Mouse (Mus musculus): ENCODE results near the gene Lipt2. TPM values are rescaled to one million over a fixed set of nuclear protein-coding genes. Genes with fewer than 3 reads are reported as not detected.

The Lipt2 gene
- total RNA-seq, 2 experiments from 2014 or later, result 4.9 to 5.4 TPM

DNA sequence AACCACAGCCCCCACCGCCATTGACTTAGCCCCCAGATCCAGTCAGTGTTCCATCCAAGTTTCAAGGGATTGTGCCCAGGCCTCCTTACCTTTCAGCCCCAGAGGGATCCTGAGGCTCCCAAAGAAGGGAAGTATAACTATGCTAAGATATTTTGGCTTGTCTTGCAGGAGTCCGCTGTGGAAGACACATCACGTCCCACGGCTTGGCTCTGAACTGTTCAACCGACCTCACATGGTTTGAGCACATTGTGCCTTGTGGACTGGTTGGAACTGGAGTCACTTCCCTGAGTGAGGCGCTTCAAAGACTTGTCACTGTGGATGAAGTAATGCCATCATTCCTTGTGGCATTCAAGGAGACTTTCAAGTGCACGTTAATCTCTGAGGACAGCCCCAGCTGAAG is 929 bp downstream of the Lipt2 start:
- peak in 1 of 2 experiments; percentile 5 for DNase-seq (ENCODE audit: low spot score in 2 of 2)
- intact Hi-C loops (cut with DNase I), result no loop called here

DNA sequence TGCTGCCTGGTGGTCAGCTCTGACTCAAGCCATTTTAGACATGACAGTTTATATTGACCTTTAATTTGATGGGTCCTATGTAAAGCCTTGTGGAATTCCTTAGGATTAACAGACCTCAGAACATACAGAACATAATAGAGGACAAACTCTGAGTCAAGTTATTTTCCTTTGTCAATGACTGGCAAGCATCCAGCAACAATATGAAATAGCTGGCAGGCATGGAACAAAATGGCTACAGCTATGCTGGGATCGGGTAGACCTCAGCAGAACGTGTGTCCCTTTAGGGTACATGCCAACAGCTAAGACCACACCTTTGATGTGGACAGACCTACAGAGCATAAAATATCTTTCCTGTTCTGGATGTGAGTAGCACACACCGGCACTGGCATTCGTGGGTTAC is 4.4 kb downstream of the Lipt2 start:
- no peak for DNase-seq (ENCODE audit: low spot score in 2 of 2)
- intact Hi-C loops (cut with DNase I), result no loop called here

DNA sequence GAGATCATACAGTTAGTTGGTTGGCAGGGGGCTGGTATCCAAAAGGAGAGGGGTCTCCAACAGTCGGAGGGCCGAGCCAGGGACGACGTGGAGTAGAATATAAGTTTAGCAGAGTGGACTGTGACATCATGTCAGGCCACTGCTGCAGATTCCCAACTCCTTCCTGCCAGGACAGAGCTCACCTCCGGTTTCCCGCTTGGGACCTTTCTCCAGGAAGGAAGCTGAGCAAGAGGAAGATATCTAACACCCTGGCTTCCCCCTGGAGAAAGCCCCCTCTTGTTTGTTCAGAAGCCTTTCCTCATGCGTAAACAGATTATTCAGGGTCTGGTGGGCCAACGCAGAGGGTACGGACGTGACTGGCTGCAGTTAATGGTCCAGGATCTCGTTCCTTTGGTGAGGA is 9.6 kb downstream of the Lipt2 start:
- DNase-seq (ENCODE audit: low spot score in 2 of 2), result no peak
- intact Hi-C loops (cut with DNase I), result no loop called here

DNA sequence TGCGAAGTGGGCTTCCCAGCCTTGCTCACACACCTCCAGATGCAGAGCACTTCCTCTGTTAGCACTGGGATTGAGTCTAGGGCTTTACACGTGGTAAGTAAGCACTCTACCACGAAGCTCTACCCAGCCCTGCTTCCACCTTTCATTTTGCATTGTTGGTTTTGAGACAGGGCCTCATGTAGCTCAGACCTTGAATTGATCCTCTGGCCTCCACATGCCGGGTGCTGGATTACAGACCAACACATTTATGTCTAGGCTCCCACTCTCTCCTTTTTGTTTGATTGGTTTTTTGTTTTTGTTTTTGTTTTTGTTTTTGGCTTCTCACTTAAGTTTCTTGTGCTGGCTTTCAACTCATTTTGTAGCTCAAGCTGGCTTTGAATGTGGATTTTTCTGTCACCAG is 11.7 kb downstream of the Lipt2 start:
- DNase-seq (ENCODE audit: low spot score in 2 of 2), result no peak
- intact Hi-C loops (cut with DNase I), result no loop called here

DNA sequence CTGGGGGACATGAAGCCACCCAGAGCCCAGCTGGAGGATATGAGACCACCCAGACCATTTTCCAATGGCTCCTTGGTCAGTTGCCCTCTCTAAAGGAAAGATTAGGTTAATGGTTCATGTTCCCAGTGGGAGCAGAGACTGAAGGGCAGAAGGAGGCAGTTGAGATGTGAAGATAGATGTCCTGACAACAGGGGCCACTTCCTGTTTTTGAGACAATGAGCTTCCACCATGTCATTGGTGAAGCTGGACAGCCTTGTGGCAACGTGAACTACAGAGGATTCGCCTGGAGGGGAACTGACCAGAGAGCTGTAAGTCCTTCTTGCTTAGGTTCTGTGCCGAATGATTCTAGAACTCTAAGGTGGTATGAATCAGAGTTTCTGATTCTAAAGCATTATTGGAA is 17.2 kb downstream of the Lipt2 start, which contains the start of gene Kcne3:
TSS of gene Kcne3 (plus strand) at position 234 of the 400 bp plus-strand sequence.
- intact Hi-C loops (cut with DNase I), result no loop called here
- no peak for DNase-seq (ENCODE audit: low spot score in 2 of 2)

DNA sequence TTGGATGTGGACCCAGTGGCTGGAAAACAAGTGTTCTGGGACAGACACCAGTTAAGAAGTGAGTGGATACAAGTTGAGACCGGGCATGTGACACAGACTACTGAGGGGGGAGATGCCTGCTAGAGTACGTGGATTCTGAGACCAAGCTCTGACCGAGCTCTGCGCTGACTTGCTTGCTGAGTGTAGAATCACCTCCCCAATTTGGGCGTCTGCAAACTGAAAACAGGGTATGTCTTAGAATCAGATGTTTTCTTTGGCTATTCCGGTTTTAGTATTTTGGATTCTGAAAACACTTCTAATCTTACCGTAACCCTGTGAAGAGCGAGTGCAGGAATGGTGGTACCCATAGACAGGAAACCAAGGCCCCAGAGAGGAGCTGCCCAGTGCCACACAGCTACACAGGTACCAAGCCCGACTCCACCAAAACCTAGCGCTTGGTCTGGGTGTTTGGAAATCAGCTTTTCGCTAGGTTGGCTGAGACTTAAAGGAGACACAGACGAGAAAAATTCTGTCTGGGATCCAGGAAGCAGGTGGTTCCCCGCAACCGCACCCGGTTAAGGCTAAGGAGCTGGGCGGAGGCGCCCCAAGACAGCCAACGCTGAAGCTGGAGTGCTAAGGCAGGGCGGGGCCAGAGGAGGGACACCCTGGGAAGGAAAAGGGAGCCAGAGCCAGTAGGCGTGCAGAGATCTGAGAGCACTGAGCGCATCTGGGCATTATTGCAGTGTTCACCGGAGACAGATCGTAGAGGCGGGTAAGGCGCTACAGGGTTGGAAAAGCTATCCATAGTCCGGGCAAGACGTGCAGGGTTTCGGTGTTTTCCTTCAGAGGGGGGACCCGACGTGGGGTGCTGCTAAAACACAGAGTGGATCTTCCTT is 19.2 kb downstream of the Lipt2 start:
- peak; percentile 53 to 78 for DNase-seq (ENCODE audit: low spot score in 2 of 2)
- intact Hi-C loops (cut with DNase I), result no loop called here

DNA sequence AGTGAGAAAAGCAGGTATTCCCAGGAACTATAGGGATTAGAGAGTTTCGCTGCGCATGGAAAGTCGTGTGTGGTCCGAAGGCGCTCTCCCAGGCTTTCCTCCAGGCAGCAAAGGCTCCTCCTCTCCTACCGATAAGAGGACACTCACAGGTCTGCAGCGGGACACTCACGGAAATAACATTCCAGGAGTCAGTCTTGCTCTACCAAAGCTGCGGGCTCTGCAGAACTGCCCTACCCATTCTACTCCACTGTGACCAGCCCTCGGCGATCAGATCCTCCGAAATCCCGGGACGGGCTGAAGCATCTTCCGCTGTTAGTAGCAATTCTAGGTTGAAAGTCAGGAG is 19.8 kb downstream of the Lipt2 start:
- intact Hi-C loops (cut with DNase I), result no loop called here
- no peak for DNase-seq (ENCODE audit: low spot score in 2 of 2)

DNA sequence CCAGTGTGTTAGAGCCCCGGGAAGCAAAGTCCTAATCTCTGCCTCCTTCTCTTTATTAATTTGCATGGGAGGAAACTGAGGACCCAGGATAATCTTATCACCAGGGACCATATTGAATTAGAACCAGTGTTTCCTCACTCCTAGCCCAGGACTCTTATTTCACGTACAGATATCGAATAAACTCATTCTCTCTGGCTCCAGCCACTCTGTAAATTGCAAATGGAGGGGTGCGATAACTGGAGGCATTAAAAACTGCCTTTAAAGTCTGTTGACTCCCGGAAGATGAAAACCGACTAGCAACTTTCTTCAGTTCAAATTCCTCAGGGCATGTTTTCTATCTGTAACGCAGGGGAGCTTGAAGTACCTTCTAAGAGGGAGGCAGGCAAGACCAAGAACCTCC is 20.3 kb downstream of the Lipt2 start:
- no peak for DNase-seq (ENCODE audit: low spot score in 2 of 2)
- intact Hi-C loops (cut with DNase I), result no loop called here

DNA sequence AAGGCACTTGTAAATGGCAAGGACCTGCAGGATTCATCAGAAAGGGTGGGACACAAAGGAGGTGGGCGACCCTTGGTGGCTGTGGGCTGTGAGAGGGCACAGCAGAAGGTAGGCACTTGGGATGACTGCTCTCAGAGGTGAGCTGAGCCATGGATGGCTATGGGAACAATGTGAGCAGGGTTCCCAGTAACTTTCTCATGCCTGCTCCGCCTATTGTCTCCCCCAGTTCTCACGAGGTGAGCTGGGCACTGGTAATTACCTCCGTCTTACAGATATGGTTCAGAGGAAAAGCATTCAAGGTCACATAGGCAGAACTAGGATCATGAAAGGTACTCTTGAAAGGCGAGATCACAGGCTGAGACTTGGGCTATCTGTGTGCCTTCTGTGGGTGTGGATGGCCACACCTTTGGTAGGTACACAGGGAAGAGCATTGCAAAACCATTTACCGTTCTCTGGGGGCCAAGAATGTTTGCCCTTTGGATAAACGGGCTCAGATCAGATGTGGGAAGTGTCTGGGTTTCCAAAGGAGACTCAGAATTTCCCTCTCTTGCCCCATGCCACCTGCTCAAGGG is 20.8 kb downstream of the Lipt2 start:
- DNase-seq (ENCODE audit: low spot score in 2 of 2), result no peak
- intact Hi-C loops (cut with DNase I), result no loop called here

DNA sequence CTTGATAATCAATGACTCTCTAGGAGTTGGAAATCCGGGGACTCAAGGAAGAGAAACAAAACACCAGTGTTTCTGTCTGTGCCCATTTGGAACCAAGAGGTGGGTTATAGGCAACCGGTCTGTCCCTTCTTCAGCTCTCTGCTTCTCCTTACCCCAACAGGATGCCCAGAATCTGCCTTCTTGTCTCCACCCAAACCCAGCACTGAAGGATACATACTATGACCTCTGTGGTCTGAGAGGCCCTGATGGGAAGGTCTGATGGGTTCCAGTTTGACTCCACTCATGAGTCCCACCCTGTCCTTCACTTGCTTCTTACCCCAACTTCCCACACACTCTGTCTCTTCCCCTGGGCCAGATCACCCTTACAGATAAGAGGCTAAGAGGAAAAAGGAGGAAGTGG is 22.1 kb downstream of the Lipt2 start:
- no peak for DNase-seq (ENCODE audit: low spot score in 2 of 2)
- intact Hi-C loops (cut with DNase I), result no loop called here

DNA sequence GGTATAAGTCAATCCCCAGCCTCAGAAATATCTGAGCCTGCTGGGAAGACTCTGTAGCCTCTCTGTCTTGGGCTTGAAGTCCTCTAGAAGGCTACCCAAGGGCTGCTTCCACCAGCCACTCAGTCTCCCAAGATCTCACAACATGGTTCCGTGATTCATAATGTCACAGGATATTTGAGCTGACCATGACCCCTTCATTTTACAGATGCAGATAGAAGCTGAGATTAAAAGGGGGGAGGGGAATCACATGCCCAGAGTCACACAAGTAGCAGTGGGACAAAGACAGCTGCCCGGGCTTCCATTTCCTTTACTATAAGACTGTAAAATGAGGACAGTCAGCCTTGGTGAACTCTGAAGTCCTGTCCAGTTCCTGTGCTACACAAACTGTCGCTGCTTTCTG is 22.5 kb downstream of the Lipt2 start:
- intact Hi-C loops (cut with DNase I), result no loop called here

DNA sequence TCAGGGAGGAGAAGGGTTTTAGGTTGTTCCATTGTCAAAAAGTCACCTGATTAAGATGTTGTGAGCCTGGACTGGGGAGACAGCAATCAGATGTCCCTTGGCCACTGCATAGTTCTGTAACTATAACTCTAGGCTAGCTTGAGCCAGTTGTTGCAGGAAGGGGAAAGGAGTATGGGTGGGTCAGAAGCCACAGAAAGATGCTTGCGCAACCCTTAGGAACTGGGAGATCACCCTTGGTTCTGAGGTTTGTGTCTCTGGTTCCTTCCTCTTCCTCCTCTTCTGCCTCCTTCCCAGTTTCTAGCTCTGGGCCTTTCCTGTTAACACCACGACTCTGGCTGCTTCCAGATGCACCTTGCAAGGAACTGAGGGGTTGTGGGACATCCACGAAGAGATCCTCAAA is 23.3 kb downstream of the Lipt2 start:
- intact Hi-C loops (cut with DNase I), result no loop called here
- DNase-seq (ENCODE audit: low spot score in 2 of 2), result no peak

More for the DNA sequence above, 22.5 kb downstream of the Lipt2 start:
- DNase-seq (ENCODE audit: low spot score in 2 of 2), result no peak

DNA sequence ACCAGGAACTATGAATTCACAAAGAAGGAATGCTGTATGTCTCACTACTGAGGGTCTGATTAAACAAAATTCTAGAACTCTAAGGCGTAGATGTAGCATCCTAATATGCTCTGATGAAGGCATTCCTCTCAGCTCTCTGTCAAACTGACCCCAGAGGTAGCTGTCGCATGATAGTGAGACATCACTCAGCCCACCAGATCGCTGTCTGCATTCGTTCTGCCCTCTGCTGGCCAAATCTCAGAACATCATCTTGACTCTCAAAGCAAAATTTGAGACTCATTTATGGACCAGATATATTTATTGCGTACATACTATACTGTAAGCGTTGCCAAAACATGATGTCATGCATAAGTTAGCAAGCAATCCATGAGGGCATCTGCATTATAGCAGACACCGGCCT is 28.5 kb downstream of the Lipt2 start:
- intact Hi-C loops (cut with DNase I), result loop anchor here (5.0 kb wide), 1 partner anchor 65 kb away; the partner anchor contains the start of gene Pold3
- peak; percentile 39 to 49 for DNase-seq (ENCODE audit: low spot score in 2 of 2)

DNA sequence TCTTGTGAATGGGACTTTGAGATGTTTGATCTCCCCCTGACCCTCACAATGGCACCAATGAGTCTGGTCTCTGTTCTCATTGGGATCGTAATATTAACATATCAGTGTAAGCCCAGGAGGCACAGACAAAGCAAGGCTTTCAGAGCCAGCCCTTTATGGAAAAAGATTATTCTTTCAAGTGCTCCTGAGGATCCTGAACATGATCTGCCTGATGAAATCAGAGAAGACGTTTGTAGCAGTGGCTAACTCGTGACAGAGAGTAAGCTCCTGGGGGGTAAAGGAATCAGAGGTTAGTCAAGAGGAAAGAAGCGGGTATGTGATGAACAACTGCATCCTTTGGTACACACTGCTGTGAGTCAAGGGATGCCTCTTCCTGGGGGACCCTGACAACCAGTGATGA is 31.1 kb downstream of the Lipt2 start:
- intact Hi-C loops (cut with DNase I), result loop anchor here (1.0 kb wide), 1 partner anchor 44 kb away; no protein-coding TSS in a partner anchor
- no peak for DNase-seq (ENCODE audit: low spot score in 2 of 2)

DNA sequence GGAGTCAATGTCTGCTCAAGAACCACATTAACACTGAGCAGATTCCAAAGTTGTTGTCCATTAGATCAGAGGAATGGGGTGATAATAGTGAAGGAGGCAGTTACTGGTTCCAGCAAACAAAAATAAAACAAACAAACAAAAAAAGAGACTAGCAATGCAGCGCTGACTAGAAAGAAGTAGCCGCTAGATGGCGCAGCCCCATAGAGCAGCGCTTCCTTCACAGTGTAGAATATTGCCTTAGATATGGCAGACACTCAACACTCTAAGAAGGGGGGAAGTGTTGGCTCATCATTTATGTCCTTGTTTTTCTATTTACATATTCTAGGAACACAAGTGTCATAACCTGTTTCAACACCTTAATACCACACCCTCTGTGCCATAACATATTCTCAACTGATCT is 31.7 kb downstream of the Lipt2 start:
- peak; percentile 51 to 61 for DNase-seq (ENCODE audit: low spot score in 2 of 2)
- intact Hi-C loops (cut with DNase I), result loop anchor here (1.0 kb wide), 1 partner anchor 44 kb away; no protein-coding TSS in a partner anchor

DNA sequence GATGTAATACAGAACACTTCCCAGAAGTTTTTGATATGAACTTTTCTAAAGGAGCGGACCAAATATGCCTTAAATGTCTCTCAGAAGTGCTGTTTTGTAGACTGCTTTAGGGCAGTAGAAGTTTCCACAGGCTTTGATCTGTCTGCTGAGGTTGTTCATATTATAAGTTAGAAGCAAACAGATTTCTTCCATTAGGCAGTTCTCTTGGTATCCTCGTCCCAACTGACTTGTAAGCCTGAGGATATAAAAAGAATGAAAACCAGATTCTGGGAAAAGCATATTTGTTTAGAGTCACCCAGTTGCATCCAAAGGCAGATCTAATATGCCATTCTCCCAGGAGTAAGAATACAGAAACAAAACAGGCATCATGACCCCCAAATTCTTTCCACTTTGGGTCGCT is 42.1 kb downstream of the Lipt2 start:
- no peak for DNase-seq (ENCODE audit: low spot score in 2 of 2)

DNA sequence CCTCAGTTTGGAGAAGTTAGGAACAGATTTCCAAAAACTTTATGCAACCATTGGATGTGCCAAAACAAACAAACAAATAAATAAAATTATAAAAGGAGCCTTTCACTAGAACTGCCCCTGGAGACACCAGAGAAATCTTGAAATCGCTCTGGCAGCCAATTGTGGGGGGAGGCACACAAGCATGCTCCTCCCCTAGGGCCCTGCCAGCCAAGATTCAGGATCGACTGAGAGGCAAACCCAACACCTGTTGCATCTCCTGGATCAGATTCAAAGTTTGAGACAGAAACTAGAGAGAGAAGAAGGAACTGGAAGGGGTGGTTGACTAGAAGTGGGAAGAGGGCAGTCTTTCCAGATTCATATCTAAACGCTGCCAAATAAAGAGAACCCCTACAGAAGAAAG is 44.5 kb downstream of the Lipt2 start:
- intact Hi-C loops (cut with DNase I), result no loop called here
- no peak for DNase-seq (ENCODE audit: low spot score in 2 of 2)

More for the DNA sequence above, 42.1 kb downstream of the Lipt2 start:
- intact Hi-C loops (cut with DNase I), result no loop called here

DNA sequence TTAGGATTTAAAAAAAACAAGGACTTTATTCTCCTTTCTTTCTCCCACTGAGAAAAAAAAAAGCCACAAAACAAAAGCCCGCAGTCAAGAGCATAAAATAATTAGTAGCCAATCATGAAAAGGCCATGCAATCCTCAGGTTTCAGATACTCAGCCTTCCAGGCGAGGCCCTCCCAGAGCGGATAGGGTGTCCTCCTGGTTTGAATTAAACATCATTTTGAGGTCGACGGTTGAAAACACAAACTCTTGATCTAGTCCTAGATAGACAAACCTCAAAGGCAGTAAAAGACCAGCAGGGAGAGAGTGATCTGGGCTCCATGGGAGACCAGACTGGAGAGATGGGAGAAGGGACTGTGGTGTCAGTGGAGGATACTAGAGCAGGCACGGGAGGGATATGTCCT is 45.8 kb downstream of the Lipt2 start:
- DNase-seq (ENCODE audit: low spot score in 2 of 2), result no peak
- intact Hi-C loops (cut with DNase I), result no loop called here

DNA sequence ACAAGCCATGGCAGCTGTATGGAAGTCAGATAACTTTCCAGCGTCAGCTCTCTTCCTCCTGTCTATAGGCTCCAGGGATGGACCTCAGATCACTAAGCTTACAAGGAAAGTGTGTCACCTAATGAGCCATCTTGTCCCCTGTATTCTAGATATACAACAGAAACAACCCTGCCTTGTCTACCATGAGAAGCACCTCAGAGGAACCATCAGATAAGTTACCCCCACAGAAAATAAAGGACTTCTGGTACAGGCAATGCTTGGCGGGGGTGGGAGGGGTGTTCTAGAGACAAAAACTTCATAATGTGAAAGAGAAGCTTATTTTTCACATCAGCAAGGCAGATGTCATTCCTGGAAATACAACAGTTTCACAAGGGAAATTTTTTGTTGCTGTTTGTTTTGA is 47.1 kb downstream of the Lipt2 start:
- intact Hi-C loops (cut with DNase I), result no loop called here

DNA sequence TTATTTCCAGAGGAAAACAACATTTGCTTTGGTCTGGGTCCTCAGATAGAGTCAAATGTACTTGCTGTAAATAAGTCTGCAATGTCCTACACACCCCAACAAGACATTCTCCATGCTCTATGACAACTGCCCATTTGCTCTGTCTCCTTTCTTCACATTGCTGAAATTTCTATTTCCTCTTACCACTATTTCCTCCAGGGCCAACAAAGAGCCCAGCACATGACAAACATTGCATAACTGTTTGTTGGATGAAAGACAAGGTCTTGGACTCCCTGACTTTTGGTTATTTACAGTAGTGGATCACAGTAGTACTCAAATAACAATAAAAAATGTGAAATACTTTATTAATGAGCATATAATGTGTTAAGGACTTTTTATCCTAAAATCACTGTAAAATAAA is 48.8 kb downstream of the Lipt2 start:
- intact Hi-C loops (cut with DNase I), result no loop called here
- DNase-seq (ENCODE audit: low spot score in 2 of 2), result no peak

More for the DNA sequence above, 47.1 kb downstream of the Lipt2 start:
- DNase-seq (ENCODE audit: low spot score in 2 of 2), result no peak

Measured in left cerebral cortex, postnatal 25 days (tissue).